Mouse (Mus musculus) adrenal gland, postnatal 14 days (tissue): ENCODE measurements around the gene Lrp5. TPM values are rescaled to one million over a fixed set of nuclear protein-coding genes. Genes with fewer than 3 reads are reported as not detected.
A peak's percentile ranks its signal among the peaks of the same experiment; 100 is the strongest.

ENCODE experiments used
- DNase-seq: peaks from one replicate; pipeline ENCODE4 v3.0.0; 2021; ENCODE audit warnings: mixed read lengths
- long read RNA-seq, 2 experiments: library from polyadenylated mRNA; stranded (forward); transcript quantifications; one replicate each; pipeline ENCODE4 v2.0.0; 2021
- total RNA-seq: library from RNA; stranded (reverse); gene quantifications from 2 replicates; pipeline ENCODE4 v1.2.3, GENCODE M21; 2021

Gene Lrp5
- total RNA-seq: 96.5 and 97.9 TPM in 2 replicates
- long read RNA-seq, experiment 1, full-length matches to known transcripts: 4 of 7 reads
- long read RNA-seq, experiment 1, partial matches to known transcripts: 2 of 7 reads
- long read RNA-seq, experiment 1, other reads (novel, unspliced or antisense): 1 of 7 reads
- long read RNA-seq, experiment 2, full-length matches to known transcripts: 4 of 8 reads
- long read RNA-seq, experiment 2, partial matches to known transcripts: 2 of 8 reads
- long read RNA-seq, experiment 2, other reads (novel, unspliced or antisense): 2 of 8 reads

- DNase-seq: peak; percentile 82
These were observed at the start of gene Lrp5 for GRCm38 (mm10) chr19:3686215-3686894. Gene Lrp5 (minus strand): TSS chr19:3686564.

GRCm38 (mm10) chr19:3736001-3736400 is 49.6 kb upstream of the Lrp5 start:
- no peak for DNase-seq

- DNase-seq: no peak
These were observed 44.6 kb upstream of the Lrp5 start for GRCm38 (mm10) chr19:3730781-3731646.

GRCm38 (mm10) chr19:3728901-3729300 is 42.5 kb upstream of the Lrp5 start:
- no peak for DNase-seq

GRCm38 (mm10) chr19:3724779-3725178 is 38.4 kb upstream of the Lrp5 start:
- peak; percentile 81 for DNase-seq

GRCm38 (mm10) chr19:3723904-3724303 is 37.5 kb upstream of the Lrp5 start:
- peak; percentile 43 for DNase-seq

GRCm38 (mm10) chr19:3723170-3723569 is 36.8 kb upstream of the Lrp5 start:
- DNase-seq: no peak

- peak; percentile 72 for DNase-seq
These were observed 33.1 kb upstream of the Lrp5 start for GRCm38 (mm10) chr19:3719362-3719891.

GRCm38 (mm10) chr19:3718481-3719361 is 32.4 kb upstream of the Lrp5 start:
- peak; percentile 86 for DNase-seq

- DNase-seq: no peak
These were observed 28.0 kb upstream of the Lrp5 start for GRCm38 (mm10) chr19:3714381-3714780.

- no peak for DNase-seq
These were observed 24.1 kb upstream of the Lrp5 start for GRCm38 (mm10) chr19:3710436-3710835.

- DNase-seq: no peak
These were observed 22.8 kb upstream of the Lrp5 start for GRCm38 (mm10) chr19:3709013-3709787.

- peak; percentile 99 for DNase-seq
These were observed 22.0 kb upstream of the Lrp5 start, which contains the start of gene 1810055G02Rik for GRCm38 (mm10) chr19:3708078-3709012. Gene 1810055G02Rik (plus strand): TSS chr19:3708293.

GRCm38 (mm10) chr19:3707553-3707952 is 21.2 kb upstream of the Lrp5 start:
- DNase-seq: peak; percentile 51

- DNase-seq: no peak
These were observed 19.9 kb upstream of the Lrp5 start for GRCm38 (mm10) chr19:3706258-3706657.

- DNase-seq: no peak
These were observed 16.1 kb upstream of the Lrp5 start for GRCm38 (mm10) chr19:3702460-3702859.

GRCm38 (mm10) chr19:3699508-3700438 is 13.4 kb upstream of the Lrp5 start:
- peak; percentile 89 for DNase-seq

- DNase-seq: no peak
These were observed 11.7 kb upstream of the Lrp5 start for GRCm38 (mm10) chr19:3698035-3698434.
